Mouse (Mus musculus): ENCODE results near the gene Col9a1.
A peak's percentile ranks its signal among the peaks of the same experiment; 100 is the strongest.

Gene Col9a1

GRCm38 (mm10) chr1:24177224-24177851, at the start of gene Col9a1:
Col9a1 (plus strand) TSS chr1:24177610.
- DNase-seq: no peak

DNA sequence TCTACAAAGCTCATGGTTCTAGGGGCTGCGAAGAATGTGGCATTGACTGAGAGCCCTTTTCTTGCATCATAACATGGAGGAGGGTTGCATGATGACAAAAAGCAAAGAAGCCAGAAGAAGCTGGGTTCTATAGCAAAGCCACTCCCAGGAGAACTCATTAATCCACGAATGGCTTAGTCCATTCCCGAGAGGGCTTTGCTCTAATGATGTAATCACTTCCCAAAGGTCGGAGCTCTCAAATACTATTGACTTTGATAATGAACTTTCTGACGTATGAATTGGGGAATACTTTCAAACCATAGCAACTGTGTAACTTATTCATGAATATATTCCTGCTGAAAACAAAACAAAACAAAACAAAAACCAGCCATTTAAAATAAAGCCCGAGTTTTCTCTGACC, 49.5 kb upstream of the Col9a1 start:
- DNase-seq: no peak

DNA sequence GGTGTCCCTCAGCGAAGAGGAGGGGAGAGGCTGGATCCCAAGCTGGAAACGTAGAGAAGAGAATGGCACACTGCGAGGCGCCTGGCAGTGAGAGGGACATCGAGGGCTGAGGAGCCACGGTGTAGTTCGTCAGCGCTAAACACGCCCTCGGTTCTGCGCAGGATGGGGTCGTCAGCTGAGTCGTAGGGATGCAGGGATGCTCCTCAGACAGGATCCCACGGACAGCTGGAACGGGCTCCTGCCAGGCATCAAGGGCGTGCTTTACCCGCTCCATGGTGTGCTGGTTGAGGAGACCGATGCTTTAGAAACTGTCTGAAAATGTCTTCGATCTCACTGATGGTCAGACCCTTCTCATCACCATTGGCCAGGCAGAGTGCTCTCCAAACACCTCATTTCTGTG, 43.6 kb upstream of the Col9a1 start:
- DNase-seq: no peak

GRCm38 (mm10) chr1:24134792-24135191, 42.6 kb upstream of the Col9a1 start:
- DNase-seq: no peak

- peak; percentile 39 for DNase-seq
These were observed 40.3 kb upstream of the Col9a1 start for GRCm38 (mm10) chr1:24137133-24137532.

GRCm38 (mm10) chr1:24140555-24140954, 36.9 kb upstream of the Col9a1 start:
- DNase-seq: no peak

DNA sequence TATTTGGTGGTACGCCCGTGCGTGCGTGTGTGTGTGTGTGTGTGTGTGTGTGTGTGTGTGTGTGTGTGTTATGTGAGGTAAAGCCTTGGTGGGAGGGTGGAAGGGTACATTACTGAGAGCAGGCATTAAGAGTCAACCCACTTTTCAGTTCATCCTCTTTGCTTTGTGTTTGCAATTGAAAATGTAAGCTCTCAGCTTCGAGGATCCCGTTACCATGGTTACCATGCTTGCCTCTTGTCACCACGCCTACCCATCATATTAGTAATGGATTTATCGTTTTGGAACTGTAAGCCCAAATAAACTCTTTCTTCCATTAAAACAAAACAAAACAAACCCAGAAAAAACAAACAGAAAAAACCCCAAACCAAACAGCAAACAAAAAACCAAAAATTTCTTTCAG, 33.9 kb upstream of the Col9a1 start:
- DNase-seq: no peak

DNA sequence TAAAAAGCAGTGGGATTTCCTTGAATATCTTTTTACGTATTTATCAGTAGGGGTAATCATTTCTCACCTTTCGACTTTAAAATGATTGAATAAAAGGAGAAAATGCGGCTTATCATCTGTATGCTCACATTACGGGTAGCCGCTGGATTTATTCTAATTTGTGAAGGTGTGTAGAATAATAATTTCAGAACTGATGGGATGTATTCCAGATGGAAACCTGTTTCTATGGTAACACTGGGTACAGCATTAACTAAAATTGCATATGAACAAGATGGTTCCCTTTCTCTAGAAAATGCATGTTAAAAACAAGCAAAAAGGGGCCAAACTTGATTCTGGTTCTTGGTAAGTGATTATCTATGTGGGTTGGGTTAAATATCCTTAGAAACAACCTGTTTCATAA, 19.7 kb upstream of the Col9a1 start:
- no peak for DNase-seq

GRCm38 (mm10) chr1:24169410-24169809, 8.0 kb upstream of the Col9a1 start:
- DNase-seq: no peak

- peak; percentile 58 for DNase-seq
These were observed 6.1 kb upstream of the Col9a1 start for GRCm38 (mm10) chr1:24171205-24171866.

GRCm38 (mm10) chr1:24171898-24172297, 5.5 kb upstream of the Col9a1 start:
- DNase-seq: no peak

- no peak for DNase-seq
These were observed 4.8 kb upstream of the Col9a1 start for GRCm38 (mm10) chr1:24172656-24173055.

DNA sequence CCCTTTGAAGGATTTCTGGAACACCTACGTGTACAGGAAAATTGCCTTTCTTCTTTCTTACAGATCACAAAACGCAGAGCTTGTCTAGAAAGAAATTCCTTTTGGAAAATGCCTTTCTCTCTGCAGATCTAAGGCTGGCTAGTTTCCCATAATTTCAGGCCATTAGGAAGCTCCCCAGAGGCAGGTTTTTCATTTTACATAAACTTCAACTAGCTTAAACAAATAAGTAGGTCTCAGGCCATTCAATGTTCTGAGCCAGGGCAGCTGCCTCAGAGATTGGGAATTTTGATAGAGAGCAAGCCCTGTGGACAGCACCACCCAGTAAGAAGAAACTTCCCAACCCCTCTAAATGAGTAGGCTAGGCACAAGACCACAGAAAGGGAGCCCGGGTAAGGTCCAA, 1.6 kb upstream of the Col9a1 start:
- DNase-seq: no peak

- no peak for DNase-seq
These were observed 2.4 kb downstream of the Col9a1 start for GRCm38 (mm10) chr1:24179856-24180255.

DNA sequence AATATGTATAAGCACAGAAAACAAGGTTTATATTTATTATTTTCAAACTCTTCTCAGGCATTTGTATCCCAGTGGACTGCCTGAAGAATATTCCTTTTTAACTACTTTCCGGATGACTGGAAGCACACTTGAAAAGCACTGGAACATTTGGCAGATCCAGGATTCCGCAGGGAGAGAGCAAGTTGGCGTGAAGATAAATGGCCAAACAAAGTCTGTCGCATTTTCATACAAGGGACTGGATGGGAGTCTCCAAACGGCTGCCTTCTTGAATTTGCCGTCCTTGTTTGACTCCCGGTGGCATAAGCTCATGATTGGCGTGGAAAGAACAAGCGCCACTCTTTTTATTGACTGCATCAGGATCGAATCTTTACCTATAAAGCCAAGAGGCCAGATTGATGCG, 7.6 kb downstream of the Col9a1 start:
- DNase-seq: peak; percentile 15

- no peak for DNase-seq
These were observed 9.6 kb downstream of the Col9a1 start for GRCm38 (mm10) chr1:24186964-24187363.

DNA sequence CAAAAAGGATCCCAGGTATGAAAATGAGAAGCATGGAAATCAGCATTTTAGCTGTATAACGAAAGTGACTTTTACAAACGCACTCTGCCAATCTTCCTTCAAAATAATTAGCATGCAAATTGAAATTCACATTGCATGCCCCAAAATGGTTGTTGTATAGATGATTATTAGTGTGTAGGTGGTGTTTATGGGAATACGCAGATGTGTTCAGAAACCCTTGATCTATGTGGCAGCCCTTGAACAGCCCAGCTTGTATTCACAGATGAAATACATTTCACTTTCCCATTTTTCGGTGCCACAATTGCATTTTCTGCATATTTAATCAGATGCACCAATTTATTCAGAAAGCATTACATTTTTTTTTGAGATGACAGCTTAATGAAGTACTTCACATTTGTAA, 14.3 kb downstream of the Col9a1 start:
- no peak for DNase-seq

DNA sequence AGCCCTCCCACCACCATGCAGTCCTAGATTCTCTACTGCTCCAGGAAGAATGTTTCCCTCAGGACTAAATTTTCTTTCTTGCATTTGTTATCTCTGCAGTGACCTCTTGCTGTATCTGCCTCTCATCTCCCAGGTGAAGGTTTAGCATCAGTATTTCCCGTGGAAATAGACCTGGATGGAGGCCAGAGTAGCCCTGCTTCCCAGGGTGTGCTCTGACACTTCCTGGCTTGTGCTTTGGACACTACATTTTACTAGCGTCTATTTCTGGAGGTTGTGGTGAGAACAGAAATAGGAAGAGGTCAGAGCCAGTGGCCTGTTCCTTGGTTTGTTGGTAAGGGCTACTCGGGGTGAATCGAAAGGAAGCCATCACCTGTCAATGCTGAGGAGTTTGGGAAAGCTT, 16.7 kb downstream of the Col9a1 start:
- DNase-seq: no peak

DNA sequence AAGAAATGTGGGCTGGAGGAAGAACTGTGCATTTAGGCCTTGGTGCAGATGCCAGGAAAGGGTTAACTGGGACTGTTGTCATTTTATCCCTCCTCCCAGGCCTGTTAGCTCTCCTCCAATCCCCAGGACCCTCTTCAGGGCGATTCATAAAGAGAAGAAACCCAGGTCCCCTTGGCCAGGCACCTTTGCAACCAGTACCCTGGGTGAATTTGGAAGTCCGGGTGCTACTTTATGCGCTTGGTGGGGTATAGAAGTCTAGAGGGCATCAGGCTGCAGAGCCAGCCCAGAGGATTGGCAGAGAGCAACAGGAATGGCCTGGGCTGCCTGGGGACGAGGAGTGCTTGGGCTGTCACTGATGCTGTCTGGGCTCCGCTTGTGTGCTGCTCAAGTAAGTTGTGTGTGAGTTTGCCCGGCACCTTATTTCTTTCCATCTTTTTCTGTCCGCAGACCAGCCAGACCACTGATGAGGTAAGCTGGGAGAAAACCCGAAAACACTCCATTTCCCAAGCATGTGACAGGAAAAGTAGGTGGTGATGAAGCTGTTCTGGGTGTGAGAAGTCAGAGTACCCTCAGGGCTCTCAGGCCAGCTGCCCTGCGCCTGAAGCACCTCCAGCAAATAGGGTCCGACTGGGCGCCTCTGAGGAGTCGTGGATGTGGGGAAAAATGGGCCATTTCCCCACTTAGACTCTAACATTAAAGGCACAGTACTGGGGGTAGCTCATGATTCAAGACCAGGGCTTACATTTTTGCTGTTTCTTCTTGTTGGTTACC, 17.8 kb downstream of the Col9a1 start:
- no peak for DNase-seq

DNA sequence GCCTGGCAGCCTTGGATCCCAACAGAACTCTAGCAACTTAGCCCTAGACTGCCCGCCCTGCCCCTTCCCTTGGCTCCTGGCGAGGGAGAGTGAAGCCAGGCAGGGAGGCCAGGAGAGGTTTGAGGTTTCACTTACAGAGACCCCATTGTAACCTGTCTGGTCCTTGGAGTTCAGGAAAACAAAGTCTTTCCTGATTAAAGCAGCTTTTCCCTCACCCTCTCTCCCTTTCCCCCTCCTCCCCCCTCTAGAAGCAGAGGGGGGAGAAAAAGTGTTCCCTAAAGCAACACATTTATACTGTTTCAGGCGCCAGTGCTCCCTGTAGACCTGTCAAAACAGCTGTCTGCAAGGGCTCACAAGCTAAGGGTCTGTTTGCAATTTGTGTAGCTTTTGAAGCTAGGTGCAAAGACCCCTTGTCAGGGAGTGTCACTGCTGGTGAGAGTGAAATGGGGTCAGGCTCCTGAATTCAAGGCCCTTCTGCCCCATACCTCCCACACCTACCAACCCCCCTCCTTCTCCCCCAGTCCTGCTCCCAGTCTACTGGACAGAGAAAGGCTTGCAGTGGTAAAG, 18.6 kb downstream of the Col9a1 start:
- no peak for DNase-seq

DNA sequence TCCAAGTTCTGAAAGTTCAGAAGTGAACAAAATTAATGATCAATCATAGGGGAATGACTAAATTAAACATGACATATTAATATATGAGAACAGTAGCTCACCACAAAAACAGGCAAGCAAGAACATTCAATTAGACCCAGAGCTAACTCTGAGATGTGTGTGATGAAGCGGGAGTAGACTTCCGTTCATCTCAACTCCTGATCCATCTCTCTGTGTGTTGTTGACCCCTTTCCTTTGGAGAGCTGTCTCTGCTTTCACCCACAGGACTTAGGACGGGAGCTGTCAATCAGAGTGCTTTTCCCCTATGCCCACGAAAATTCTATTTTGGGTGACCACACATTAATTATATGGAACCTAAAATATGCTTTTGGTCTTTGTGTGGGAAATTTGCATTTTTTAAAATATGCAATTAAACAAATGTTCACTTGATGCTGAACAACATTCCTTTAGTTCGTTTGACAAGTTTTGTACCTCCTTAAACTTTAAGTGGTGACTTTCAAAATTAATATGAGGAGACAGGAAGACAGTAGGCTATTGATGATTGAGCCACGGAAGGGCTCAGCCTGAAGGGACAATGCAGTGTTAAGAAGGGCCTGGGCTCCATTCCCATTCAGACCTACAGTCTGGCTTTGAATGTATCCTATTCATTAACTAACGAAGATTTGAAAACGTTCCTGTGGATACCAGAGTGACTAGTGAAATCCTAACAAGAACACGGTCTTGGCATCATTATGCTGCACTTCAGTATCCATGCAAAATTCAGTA, 34.4 kb downstream of the Col9a1 start:
- no peak for DNase-seq

DNA sequence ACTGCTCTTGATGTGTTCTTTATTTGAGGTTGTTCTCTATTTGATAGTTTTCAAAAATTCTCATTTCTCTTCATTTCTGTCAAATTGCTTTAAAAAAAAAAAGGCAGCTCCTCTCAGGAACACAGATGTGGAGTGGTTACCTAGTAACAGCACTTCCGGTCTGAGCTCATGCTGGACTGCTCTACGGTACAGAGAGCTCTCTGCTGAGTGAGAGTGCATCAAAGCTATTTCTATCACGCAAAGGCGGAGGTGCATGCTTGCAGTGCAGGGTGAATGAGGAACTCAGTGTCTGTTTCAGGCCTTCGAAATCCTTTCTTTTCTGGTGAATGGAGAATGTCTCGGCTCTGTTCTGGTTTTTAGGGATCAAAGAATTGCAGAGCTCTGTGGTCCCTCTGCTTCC, 41.6 kb downstream of the Col9a1 start:
- no peak for DNase-seq

DNA sequence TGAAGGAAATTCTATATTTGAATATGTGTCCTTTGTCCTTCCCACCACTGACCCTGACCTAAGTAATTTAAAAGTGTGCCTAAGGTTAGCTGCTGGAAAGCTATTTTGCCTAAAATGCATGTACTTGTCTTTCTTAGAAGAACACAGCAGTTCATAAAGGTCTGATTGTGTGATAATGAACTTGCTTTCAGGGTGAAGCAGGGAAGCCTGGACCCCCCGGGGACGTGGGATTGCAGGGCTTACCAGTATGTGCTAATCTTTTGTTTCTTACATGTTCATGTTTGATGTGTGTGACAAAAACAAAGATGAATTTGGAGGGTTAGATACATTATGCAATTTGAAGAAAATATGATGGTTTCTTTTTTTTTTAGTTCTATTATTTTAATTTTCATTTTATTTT, 44.8 kb downstream of the Col9a1 start:
- DNase-seq: no peak
